Mouse (Mus musculus) heart, adult 2 months (tissue): ENCODE data around the gene Dcps.

Experiments
- CTCF ChIP-seq: fragments of 200-600 bp; IDR thresholded peaks from 2 replicates; pipeline ENCODE4 v1.8.1; 2022; ENCODE audit warnings: antibody characterized with exemption, mild to moderate bottlenecking, moderate library complexity
- EP300 ChIP-seq: fragments of 200-500 bp; IDR thresholded peaks from 2 replicates; pipeline ENCODE4 v1.6.1; 2011; ENCODE audit warnings: low read depth, low read length, control low read depth; ENCODE audit not compliant: insufficient read depth
- POLR2A ChIP-seq: fragments of 200-500 bp; IDR thresholded peaks from 2 replicates; pipeline ENCODE4 v1.6.1; 2011; ENCODE audit warnings: mild to moderate bottlenecking, low read depth, low read length, control low read depth; ENCODE audit not compliant: insufficient read depth

DNA sequence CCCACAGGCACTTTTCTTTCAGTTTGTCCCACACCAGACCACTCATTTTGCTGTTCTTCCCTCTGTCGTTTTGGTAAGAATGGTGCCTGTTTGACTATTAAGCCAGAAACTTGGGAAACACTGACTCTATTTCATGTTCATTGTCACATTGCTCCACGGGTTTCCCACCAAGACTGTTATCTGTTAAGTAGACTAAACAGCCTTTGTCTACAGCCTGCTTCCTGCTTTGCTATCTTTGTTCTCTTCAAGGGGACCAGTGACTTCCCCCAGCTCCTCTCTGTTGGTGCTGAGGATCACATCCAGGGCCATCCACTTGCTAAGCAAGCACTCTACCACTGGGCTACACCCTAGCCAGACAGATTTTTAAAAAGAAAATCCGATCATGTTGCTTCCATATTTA is 27.7 kb upstream of the Dcps start:
- TF ChIP-seq EP300 (no peak), POLR2A (no peak), CTCF (no peak)
